Mouse (Mus musculus) lung, adult 18-20 months (tissue): ENCODE results near the gene Cabp2.
"Not testable (repeated sequence)": the region's sequence is repeated elsewhere in the genome, so short reads cannot be mapped to it uniquely, and the experiment has no call there.

ENCODE experiments used
- DNase-seq, 2 experiments: peaks; one replicate each; pipeline ENCODE4 v3.0.0; 2022; ENCODE audit warnings: mixed read lengths in 2 of 2

Gene Cabp2

DNA sequence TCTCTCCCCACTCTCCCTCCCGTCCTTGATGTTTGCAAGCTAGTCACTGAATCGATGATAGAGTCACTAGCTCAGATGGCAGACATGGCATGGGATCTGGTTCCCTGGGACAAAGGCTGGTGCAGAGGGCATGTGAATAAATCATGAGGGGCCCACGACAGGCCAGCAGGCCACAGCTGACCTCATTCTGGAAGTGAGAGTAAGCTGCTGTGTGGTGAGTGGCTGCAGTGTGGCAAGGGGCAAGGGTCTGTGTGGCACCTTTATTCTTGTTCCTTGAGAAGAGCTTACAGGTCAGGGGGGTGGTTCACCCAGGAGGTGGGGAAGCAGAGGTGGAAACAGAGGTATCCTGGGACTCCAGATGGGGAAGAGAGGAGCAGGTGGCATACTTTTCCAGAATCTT lies at the start of gene Cabp2:
Gene Cabp2, plus strand, starts transcription at position 185 of the 400 bp plus-strand sequence.
- DNase-seq = no peak

DNA sequence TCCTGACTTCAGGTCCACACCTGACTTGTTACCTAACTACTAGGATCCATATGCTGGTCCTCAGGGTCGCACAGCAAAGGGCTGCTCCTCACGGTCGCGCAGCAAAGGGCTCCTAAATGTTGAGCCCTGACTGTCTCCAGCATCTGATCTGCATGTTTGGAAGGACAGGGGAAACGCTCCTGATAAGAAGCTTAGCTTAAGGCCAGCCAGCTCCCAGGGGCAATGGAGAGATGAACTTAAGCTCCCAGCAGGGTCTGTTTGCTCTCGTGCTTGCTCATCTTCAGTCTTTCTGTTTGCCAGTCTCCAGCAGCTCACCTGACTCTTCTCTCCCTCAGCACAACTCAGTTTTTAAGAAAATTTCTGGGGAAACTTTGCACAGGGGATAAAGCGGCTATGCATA lies 48.7 kb upstream of the Cabp2 start:
- DNase-seq = no peak

DNA sequence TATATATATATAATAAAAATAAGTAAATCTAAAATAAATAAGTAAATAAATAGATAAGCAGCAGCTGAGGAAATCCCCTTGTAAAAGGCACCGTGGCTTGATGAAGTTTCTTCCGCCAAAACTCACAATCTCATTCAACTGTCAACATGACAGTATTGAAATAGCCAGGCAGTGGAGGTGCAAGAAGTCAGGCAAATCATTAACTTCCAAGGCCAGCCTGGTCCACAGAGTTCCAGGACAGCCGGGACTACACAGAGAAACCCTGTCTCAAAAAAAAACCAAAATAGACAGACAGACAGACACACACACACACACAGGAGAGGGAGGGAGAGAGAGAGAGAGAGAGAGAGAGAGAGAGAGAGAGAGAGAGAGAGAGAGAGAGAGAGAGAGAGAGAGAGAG lies 48.1 kb upstream of the Cabp2 start:
- no peak for DNase-seq

DNA sequence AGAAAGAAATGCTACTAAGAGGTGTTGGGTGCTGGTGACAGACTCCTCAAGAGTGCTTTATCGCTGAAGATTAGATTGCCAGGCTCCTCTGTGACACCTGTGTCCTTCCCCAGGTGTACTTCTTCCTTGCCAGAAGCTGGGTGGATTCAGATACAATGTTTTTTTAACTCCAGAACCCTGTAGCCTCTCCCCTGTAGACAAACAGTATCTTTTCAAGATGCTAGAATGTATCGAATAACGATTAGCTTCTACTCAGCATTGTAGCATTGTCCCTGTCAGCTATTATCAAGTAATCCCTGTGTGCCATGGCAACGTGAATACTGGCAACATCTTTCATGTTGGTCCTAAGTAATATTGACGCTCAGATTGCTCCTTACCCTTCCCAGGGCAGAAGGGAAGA lies 47.6 kb upstream of the Cabp2 start:
- DNase-seq = no peak

DNA sequence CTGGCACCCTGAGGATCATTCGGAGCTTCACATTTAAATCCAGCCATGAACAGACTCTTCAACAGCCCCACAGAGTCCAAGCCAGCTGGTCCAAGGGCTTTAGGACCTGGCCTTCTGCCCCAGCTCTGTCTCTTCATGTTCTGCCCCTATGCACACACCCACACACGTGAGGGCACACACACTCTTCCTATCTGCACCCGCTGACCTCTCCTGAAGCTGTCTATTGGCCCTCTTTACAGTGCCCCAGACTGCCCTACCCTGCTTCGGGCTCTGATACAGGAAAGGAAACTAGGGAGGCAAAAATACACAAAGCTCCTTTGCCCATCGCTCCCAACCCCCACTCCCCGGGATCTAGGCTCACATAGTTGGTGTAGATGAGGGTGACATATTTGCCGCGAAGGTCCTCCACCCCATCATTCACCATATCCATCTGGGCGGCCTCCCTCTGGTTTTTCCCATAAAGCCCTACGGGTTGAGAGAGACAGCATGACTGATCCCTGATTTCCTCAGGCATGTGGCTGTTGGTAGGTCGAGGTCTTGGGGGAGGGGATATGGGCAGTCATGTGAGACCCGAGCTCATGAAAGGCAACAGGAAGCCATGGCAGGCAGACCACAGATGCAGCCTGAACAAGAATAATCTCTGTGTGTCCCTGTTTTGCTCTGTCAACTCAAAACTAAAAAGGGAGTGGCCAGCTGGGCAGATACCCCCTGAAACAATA lies 44.9 kb upstream of the Cabp2 start:
- no peak for DNase-seq

DNA sequence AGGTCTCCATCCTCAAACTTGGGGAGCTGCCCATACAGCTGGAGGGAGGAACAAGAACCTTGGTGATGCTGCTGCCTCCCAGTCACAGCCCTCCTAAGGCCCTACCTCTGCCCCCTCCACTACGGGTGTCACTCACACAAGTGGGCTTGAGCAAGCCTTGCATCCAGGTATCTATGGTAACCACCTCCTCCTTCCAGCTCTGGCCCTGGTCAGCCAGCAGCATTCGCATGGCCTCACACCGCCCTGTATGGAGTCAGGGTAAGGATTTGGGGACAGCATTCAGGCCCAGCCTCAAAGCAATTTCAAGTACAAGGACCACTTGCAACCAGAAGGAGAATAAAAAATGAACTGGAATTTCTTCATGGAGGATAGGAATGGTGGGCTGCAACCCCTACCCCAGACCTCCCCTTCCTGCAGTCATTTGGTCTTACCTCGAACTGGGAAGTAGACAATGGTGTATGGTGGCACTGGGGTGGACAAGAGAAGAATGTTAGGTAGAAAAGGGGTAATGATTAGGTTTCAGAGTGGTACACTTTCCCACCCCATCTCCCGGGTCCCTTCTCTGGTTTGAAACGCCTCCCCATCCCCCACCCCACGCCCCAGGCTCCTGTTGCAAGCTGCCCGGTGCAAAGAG lies 44.1 kb upstream of the Cabp2 start:
- not testable (repeated sequence) for DNase-seq

DNA sequence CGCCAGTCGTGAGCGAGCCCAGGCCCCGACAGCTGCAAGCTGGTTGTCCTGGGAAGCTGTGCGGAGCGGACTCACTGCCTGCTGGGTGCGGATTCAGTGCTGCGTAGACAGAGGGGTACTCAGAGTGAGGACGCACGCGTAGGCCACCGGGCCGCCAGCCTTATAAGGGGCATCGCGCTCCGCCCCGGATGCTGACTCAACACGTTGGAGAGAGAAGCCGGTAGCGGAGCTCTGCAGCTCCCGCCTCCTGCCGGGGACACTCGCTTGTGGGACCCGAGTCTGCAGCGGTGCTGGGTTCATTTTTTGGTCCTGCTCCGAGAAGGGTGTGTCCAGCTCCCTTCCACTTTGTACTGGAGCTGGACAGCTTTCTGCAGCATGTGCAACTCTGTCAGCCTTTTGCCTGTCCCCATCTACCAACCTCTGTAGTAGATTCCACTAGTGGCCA lies 43.6 kb upstream of the Cabp2 start, which contains the start of gene Gstp1:
Gene Gstp1, minus strand, starts transcription at position 198 of the 445 bp plus-strand sequence.
- DNase-seq = peak; percentile 92 to 94

DNA sequence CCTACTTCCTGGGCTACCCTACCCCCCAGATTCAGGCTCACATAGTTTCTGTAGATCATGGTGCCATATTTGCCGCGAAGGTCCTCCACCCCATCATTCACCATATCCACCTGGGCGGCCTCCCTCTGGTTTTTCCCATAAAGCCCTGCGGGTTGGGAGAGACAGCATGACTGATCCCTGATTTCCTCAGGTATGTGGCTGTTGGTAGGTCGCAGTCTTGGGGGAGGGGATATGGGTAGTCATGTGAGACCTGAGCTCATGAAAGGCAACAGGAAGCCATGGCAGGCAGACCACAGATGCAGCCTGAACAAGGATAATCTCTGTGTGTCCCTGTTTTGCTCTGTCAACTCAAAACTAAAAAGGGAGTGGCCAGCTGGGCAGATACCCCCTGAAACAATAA lies 40.4 kb upstream of the Cabp2 start:
- not testable (repeated sequence) for DNase-seq

DNA sequence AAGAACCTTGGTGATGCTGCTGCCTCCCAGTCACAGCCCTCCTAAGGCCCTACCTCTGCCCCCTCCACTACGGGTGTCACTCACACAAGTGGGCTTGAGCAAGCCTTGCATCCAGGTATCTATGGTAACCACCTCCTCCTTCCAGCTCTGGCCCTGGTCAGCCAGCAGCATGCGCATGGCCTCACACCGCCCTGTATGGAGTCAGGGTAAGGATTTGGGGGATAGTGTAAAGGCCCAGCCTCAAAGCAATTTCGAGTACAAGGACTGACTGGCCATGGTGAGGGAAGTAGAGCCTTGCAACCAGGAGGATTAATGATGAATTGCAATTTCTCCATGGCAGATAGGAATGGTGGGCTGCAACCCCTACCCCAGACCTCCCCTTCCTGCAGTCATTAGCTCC lies 39.9 kb upstream of the Cabp2 start:
- DNase-seq = not testable (repeated sequence)

DNA sequence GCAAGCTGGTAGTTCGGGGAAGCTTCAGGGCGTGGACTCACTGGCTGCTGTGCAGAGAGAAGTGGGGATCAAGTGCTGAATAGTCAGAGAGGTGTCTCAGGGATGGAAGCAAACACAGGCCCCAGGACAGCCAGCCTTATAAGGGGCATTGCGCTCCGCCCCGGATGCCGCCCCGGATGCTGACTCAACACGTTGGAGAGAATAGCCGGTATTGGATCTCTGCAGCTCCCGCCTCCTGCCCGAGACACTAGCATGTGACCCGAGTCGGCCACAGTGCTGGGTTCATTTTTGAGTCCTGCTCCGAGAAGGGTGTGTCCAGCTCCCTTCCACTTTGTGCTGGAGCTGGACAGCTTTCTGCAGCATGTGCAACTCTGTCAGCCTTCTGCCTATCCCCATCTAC lies 39.3 kb upstream of the Cabp2 start:
- DNase-seq = peak; percentile 67 to 73

DNA sequence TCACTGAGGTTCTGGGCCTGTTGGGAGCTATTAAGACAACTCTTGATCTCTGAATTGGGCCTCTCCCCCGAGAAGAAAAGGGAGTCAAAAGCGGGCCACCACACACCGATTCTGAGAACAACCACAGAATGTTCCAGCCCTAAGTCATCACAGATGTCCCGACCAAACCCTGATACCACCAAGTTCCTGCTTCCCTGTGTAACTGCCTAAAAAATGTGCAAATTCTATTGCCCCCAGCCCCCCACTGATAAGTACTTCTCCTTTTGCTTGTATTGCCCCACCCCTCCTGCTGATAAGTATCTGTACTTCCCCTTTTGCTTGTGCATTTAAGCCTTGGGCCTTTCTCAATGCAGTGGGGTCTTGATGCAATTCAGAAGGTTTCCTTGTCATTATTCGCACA lies 37.3 kb upstream of the Cabp2 start:
- not testable (repeated sequence) for DNase-seq

DNA sequence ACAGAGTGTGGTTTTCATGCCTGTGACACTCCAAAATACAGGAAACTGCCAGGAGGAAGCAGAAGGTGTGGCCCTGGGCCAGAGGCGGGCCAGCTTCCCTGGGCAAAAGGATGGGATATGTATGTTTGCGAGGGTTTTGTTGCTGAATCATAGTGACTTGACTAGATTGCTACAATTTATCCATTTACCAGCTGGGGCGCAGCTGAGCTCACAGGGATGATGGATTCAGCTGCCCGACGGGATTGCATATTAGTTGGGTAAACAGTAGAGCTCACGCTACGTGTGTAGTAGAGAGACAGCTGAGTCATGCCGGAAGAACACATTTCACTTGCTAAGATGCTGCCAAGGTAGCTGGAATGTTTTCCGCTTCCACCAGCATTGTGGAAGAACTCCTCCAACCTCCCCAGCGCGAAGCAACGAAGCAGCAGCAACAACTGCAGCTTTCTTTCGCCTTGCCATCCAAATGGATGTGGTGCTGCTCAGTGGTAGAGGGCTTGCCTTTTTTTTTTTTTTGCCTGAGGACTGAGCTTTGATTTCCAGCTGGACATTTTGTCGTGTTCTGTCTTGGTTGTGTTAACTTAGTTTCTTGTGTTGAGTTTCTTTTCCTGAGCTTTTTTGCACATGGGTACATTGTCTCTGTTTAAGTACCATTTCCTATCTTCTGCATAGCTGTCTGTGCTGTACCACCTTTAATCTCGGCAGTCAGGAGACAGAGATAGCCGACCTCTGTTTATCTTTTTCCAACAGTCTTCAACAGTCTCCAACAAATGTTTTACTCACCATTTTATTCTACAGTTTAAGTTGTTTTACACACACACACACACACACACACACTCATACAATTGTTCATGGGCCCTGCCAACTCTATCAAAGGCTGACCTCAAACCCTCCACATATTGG lies 35.2 kb upstream of the Cabp2 start, which contains the start of gene Gstp2:
Gene Gstp2, minus strand, starts transcription at position 58 of the 900 bp plus-strand sequence.
- DNase-seq = peak; percentile 89 to 94

DNA sequence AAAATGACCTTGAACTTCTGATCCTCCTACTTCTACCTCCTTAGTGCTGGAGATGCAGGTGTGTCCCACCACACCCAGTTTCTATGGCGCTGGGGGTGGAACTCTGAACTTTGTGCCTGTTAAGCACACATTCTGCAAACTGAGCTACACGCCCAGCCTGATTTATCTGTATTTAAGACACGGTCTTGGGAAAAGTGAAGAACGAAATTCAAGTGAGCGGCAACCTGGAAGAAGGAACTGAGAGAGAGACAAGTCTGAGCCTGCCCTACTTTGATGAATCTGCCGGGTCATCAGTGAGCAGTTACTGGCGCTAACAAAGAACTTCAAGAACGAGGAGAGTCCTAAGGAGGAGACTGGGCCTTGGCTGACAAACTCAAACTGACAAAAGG lies 34.5 kb upstream of the Cabp2 start:
- peak in 1 of 2 experiments; percentile 41 for DNase-seq

DNA sequence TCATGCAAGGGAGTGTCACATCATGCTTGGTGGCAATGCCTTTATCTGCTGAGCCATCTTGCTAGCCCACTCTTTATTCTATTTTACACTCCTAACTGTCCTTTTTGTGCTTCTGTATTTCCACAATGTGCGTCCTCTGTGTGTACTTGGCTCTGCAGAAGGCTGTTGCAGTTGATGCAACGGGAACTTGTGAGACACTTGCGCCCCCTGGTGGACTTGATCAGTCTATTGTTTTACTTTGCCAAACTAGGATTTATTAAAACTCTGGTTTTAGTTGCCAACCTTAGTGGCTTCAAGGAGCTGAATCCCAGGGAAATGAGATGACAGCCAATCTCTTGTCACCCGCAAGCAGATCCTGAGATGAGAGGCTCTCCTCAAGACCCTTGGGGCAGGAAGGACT lies 33.5 kb upstream of the Cabp2 start:
- peak; percentile 75 to 83 for DNase-seq

DNA sequence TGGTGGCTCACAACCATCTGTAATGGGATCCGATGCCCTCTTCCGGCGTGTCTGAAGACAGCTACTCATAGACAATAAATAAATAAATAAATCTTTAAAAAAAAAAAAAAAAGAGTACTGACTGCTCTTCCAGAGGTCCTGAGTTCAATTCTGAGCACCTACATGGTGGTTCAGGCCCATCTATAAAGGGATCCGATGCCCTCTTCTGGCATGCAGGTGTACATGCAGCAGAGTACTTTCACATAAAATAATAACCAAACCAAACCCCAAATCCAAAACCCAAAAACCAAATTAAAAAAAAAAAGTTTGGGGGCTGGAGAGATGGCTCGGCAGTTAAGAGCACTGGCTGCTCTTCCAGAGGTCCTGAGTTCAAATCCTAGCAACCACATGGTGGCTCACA lies 32.3 kb upstream of the Cabp2 start:
- DNase-seq = not testable (repeated sequence)

DNA sequence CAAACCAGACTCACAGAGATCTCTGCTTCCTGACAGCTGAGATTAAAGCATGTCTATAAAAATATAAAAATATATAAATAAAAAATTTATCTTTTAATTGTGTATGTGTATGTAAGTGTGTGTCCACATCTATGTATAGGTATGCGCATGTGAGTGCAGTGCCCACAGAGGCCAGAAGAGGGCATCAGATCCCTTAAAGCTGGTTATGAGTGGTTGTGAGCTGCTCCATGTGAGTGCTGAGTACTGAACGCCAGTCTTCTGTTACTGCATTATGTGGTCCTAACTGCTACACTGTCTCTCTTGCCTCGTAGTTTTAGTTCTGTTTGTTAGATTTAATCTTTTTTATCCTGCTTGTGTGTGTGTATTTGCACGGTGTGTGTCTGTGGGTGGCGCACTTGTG lies 30.4 kb upstream of the Cabp2 start:
- DNase-seq = no peak

DNA sequence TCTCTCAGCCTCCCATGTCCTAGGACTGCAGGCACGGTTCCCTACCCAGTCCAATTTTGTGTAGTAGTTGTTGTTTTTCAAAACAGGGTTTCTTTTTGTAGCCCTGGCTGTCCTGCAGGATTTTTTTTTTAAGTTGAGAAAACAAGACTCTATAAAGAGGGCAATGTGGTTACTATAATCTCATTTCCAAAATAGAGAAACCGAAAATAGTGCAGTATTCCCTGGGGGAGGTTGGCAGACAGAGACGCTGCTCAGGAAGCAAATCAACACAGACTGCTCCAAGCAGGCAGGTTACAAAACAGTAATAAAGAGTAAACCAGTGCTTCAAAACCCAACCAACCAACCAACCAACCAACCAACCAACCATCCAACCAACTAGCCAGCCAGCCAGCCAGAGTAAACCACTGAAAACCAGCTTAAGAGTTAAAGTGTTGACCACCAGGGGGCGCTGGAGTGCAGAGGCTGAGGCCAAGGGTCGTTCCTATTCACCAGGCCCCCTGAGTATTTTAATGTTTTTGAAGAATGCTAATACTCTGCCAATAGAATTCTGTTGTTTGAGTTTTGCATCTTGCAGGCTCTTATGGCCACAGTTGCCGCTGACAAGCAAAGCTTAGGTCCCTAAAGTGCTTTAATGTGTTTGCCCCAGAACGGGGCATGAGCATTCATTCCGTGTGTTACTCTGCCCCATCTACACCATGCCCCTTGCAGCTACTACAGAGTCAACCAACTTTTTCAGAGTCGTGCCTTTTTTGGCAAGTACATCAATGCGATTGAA lies 29.4 kb upstream of the Cabp2 start:
- DNase-seq = peak; percentile 45 to 65

DNA sequence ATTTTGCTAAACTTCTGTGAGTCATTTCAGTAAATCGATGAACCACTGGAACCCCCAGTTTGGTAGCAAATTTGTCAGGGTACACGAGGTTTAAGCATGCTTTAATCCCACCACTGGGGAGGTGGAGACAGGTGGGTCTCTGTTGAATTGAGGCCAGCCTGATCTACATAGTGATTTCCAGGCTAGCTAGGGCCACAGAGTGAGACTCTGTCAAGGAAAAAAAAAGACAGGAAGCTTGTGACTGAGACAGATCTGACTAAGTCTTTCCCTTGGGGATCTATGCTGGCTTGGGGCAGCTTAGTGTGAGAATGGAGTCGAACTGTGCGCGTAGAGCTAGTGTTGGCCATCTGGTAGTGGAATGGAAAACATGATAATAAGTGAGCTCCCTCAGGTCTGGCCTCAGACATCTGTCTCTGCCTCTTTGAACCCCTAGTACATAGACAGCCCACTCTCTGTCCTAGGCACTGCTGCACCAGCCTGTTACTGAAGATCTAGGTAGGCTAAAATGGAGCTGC lies 28.8 kb upstream of the Cabp2 start:
- DNase-seq = no peak

DNA sequence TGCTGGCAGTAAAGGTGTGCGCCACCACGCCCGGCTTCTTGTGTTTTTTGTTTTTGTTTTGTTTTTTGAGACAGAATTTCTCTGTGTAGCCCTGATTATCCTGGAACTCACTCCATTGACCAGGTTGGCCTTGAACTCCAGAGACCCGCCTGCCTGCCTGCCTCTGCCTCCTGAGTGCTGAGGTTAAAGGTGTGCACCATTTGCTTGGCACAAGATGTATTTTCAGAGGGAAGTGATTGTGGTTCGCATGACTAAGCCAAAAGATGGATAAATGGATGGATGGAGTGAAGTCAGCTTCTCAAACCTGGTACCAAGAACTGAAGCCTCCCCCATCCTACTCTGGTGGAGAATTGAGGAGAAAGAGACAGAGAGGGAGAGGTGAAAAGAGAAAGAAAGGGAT lies 26.8 kb upstream of the Cabp2 start:
- DNase-seq = no peak

DNA sequence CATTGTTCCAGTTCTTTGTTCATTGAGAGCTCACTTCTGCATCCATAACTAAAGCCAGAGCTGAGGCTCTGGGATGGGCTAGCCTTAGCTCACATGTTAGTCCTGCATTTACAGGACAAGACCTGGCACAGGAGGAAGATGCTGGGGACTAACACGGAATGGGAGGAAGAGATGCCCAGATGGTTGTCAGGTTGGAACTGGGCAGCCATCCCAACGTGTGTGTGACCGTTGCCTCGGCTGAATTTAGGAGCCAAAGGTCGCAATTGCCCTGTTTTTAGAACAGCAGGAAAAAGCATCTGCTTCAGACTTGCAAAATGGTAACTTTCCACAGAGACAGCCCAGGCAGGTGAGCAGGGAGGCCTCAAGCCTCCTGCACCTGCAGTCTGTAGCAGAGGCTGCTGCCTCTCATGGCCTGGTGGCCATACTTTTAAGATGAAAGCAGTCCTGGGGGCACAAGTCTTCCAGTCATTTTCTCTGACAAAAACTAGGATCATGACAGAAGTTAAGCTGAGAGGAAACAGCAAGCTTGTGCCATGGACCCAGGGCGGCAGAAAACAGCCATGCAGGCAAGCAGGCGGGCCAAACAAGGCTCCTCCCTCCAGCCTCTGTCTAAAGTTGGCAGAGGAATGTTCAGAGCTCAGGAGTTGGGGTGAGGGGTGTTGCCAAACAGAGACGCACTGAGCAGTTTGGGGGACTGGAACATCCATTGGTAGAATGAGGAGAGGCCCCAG lies 26.0 kb upstream of the Cabp2 start:
- no peak for DNase-seq

DNA sequence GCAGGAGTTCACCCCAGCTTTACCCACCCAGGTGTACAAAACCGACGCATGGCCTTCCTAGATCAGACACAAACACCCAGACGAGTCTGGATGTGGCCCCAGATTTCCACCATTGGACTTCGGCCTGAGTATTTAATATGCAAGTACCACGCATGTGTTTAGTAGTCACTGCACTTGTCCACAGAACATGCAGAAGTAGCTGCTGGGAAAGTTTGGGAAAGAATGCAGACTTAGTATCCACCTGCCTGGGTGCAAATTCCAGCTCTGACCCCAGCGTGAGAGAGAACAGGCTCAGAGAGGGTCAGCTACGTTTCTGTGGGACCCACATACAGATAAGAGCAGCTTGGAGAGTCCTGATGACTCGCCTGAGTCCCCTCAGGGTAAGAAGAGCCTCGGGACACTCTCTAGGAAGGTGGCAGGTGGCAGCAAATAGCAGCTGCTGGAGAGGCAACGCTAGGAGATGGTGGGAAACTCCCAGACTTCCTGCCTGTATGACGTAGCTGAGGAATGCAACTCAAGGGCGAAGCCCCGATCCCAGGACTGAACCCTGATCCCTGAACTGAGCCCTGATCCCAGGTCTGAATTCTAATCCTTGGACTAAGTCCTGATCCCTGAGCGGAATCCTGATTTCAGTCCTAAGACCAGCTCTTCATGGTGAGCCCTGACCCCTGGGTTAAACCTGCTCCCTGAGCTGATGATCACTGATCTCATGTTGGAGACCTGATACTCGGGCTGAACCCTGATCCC lies 25.3 kb upstream of the Cabp2 start:
- no peak for DNase-seq
